Mouse (Mus musculus) urinary bladder, postnatal 14 days (tissue): ENCODE results near the gene Rab9.

Experiments used
- DNase-seq: peaks from one replicate; pipeline ENCODE4 v3.0.0; 2021; ENCODE audit warnings: low spot score

Rab9 gene

DNA sequence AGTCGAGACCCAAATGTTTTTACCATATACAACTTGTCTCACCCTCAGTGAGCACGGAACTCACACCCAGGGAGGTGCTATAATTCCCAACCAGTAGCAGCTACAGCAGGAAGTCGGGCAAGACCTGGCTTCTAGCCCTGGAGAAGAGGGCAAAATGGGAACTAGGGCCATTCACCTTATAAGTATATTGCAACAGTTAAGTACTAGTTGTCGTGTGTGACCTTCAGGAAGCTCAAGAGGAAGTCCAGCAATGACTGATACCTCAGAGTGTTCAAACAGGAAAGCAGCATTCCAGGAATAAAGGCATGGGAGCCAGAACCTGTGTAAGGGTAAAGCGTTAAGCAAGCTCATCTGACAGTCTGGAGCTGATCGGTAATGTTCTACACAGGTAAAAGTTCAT lies 26.1 kb downstream of the Rab9 start:
- no peak for DNase-seq

DNA sequence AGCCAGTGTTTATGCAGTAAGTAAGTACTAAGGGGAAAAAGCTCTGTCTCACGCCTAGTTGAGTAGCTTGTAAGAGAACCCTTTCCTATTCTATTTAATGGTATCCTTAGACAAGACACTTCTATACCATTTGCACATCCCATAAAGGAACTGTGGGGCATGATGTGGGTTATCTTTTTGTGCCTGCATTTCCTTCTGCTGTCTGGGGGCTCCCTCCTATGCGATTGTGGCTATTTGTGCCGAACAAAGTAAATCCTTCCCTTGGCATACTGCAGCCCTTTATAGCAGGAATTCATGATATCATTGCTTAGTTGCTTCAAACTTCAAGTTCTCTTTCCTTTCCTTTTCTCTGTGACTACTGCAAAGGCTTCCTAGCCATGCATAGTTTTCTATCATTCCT lies 35.1 kb downstream of the Rab9 start:
- DNase-seq: no peak

DNA sequence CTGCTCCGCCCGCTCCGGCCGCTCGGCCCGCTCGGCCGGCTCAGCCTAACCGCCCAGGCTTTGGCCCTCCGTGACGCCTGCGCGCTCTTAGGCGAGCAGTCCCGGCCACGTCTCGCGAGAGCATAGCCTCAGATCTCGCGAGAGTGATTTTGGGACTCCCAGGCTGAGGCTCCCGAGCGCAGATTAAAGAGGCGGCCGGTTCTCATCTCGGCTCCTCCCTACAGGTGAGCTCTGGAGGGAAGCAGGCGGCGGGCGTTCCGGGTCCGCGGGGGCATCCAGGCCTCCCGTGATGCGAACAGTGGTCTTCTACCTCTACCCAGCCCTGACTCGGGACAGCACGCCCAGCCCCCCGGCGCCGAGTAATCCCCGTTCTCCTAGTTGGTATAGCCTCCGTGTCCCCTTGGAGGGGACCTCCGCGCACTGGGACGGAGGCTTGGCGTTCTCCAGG lies 39.0 kb downstream of the Rab9 start, which contains the start of gene Ofd1:
TSS of gene Ofd1 (minus strand) at position 89 of the 448 bp plus-strand sequence.
- peak; percentile 89 for DNase-seq

DNA sequence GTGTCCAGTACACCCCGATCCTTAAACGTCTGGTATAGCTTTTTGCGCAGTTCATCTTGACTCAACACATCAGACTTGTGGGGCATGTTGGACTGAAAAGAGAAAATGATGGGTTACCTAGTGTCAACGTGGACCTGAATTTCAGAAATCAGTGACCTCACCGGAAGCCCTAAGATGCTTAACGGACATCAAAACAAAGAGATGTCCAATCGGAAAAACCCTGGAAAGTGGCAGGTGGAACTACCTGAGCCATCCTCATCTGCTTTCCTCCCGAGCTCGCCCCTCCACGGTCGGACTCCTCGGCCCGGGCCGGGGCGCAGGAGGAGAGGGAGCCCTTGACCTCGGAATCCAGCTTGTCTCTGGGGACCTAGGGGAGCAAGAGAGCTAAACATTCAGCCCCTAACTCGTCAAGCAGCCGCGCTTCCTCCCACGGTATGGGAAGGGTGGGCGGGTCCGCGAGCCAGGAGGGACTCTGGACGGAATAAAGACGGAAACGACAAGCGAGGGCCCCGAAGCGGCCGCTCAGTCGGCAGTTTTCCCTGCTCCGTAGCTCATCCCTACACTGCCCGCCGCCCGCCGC lies 39.5 kb downstream of the Rab9 start, which contains the start of gene Trappc2:
TSS of gene Trappc2 (plus strand) at position 539 of the 580 bp plus-strand sequence.
- no peak for DNase-seq

DNA sequence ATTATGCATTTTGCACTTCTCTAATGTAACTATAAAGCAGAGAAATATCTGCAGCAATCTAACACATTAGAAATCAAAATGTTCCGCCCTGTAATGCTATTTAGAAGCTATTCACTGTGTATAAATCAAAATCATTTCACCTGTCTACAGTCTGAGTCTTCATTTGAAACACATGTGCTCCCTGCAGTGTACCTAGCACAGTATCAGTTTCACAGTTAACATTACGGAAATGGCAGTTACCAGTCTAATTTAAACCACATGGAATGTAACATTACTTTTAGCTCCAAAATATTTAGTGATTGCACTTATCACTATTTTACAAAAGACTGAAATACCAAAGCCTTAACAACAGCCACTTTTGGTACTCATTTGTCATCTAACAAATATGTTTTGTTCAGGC lies 44.9 kb downstream of the Rab9 start:
- DNase-seq: no peak

DNA sequence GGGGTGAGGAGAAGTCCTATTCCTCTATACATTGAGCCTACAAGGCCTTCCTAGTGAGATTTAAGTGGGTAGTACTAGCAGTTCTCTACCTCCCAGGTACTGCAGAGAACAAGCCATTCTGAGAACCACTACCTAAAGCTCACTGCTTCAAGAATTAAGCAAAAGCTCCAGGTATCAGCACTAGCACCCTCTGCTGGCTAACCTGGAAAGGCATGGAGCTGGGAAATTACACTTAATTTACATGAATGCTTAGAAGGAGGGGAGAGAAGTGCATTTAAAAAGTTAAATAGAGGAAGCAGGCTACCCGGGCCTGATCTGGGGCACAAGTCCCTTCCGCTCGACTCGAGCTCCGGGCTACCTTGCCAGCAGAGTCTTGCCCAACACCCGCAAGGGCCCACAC lies 63.5 kb downstream of the Rab9 start:
- DNase-seq: peak; percentile 8

DNA sequence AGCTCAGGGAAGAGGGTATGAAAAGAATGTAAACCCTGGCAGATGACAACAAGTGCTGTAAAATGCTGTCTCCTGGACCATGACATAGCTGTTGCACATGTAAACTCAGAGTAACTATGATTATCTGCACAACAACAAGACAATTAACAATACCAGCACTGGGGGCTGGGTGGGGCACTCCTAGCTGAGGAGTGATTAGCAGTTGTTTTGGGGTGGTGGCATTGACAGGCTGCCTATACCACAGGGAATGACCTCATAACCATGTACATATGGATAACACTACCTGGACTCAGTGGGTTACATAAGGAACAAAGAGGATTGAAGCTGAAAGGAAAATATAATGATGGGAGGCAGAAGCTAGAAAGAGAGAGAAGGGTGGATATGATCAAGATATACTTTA lies 71.8 kb downstream of the Rab9 start:
- DNase-seq: no peak
